Mouse (Mus musculus) G1E (cell line): ENCODE measurements around the gene Bmp5. TPM values are rescaled to one million over a fixed set of nuclear protein-coding genes. Genes with fewer than 3 reads are reported as not detected.
A peak's percentile ranks its signal among the peaks of the same experiment; 100 is the strongest.

Source experiments
- ATAC-seq: 2 replicates; pipeline ENCODE4 v1.8.0; 2016; ENCODE audit warnings: mild to moderate bottlenecking; ENCODE audit not compliant: insufficient number of reproducible peaks, poor library complexity, low FRiP score, severe bottlenecking; ENCODE audit errors: extremely low read depth
- DNase-seq: peaks from one replicate; pipeline ENCODE4 v3.0.0; 2012; ENCODE audit warnings: low spot score
- H3K27me3 ChIP-seq: 2 replicates; pipeline ENCODE4 v1.6.1; 2012; ENCODE audit warnings: mild to moderate bottlenecking, low read length, inconsistent platforms; ENCODE audit not compliant: insufficient read depth
- H3K36me3 ChIP-seq: replicated peaks from 2 replicates; pipeline ENCODE3; 2012; ENCODE audit warnings: mild to moderate bottlenecking, inconsistent platforms
- H3K4me1 ChIP-seq: 2 replicates; pipeline ENCODE4 v1.6.1; 2012; ENCODE audit warnings: low read depth, low read length, inconsistent platforms, mixed read lengths; ENCODE audit not compliant: insufficient read depth
- H3K4me3 ChIP-seq: 2 replicates; pipeline ENCODE4 v1.5.1; 2012; ENCODE audit warnings: low read depth, mild to moderate bottlenecking, inconsistent platforms, low read length, moderate library complexity, mixed read lengths
- H3K9me3 ChIP-seq: replicated peaks from 2 replicates; pipeline ENCODE4 v1.6.1; 2012; ENCODE audit warnings: inconsistent platforms
- CTCF ChIP-seq: IDR thresholded peaks from 2 replicates; pipeline ENCODE4 v1.5.1; 2012; ENCODE audit warnings: low read depth, low read length, inconsistent platforms, mixed read lengths
- GATA1 ChIP-seq: IDR thresholded peaks from 2 replicates; pipeline ENCODE4 v1.6.1; 2012; ENCODE audit warnings: borderline replicate concordance, low read length, inconsistent platforms, mixed read lengths
- GATA2 ChIP-seq: IDR thresholded peaks from 2 replicates; pipeline ENCODE4 v1.6.1; 2012; ENCODE audit warnings: low read depth, low read length, inconsistent platforms, borderline replicate concordance
- POLR2AphosphoS5 ChIP-seq: IDR thresholded peaks from 2 replicates; pipeline ENCODE4 v1.6.1; 2012; ENCODE audit warnings: low read depth, low read length, inconsistent platforms; ENCODE audit not compliant: insufficient replicate concordance
- TAL1 ChIP-seq: conservative IDR thresholded peaks from 2 replicates; pipeline ENCODE4 v1.6.1; 2012; ENCODE audit warnings: low read depth, low read length, inconsistent platforms, mixed read lengths
- polyA plus RNA-seq: library from polyadenylated mRNA; stranded (reverse); fragments of >175 nt; gene quantifications from 2 replicates; pipeline ENCODE4 v1.2.3, GENCODE M21; 2012
- total RNA-seq, 2 experiments: library from RNA; stranded (forward) in 1 of 2; stranded (reverse) in 1 of 2; fragments of 200-1000 nt in 1 of 2; fragments of >200 nt in 1 of 2; fragmentation: Nextera tagmentation in 1 of 2; gene quantifications; 2 replicates each; pipeline ENCODE4 v1.2.3; 2014 to 2017

The Bmp5 gene
- total and polyA plus RNA-seq, 3 experiments, result 0.16 TPM; not detected in 2

DNA sequence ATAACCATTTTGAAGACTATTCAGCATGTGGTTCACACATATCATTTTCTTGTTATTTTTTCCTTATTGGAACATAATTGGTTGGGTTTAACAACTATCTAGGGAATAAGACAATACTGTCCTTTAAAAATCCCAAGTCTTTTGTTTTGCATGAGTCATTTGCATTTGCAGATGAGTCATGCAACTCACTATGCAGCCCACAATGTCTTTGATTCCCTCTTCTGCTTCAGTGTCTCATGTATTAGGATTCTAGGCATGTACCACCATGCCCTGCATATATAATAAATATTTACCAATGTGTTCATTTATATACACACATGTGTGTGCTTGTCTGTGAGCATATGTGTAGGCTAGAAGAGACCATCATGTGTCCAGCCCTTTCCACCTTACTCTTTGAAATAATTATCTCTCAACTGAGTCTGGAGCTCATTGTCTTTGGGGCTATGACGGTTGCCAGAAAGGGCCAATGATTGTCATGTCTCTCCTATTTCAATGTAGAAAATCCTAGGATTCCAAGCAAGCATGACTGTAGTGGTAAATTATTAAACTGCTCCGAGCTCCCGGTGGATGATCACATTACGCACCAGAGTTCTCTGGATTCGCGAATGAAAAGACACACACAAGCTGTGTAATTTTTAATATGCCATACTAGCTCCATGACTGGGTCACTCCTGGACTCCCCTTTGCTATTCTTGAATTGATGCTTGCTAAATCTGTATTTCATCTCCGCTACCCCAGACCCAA lies 111.8 kb downstream of the Bmp5 start:
- Histone ChIP-seq H3K4me3 (no peak overlapping the region), H3K4me1 (no peaks in the 10 kb centered on the region), H3K27me3 (no peaks in the 10 kb centered on the region), H3K9me3 (peaks cover 4% of the 10 kb centered on the region), H3K36me3 (no peaks in the 10 kb centered on the region)
- no peak for TF ChIP-seq POLR2AphosphoS5
- TF ChIP-seq CTCF, result no peak
- TF ChIP-seq TAL1, result no peak
- TF ChIP-seq GATA2, result no peak
- TF ChIP-seq GATA1, result no peak
- no peak for ATAC-seq
- DNase-seq, result no peak

DNA sequence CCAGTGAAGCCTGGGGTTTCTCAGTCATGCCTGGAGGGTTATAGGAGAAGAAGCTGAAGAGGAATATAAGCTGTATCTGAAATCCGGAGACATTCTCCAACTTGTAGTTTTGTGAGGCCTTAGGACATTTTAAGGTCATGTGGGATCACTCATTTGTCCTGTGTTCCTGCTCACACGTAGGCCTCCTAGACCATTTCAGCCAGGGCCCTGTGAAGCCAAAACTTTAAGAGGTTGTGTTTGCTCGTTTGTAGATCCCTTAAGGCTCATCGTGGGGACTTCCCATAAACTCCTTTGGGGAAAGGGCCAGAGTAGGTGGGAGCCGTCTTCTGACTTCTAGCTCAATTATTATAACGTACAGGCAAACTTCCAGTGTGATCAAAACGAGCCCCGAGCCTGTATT lies 121.8 kb downstream of the Bmp5 start:
- no peaks in the 10 kb centered on the region for H3K9me3 ChIP-seq
- peaks cover 45% of the 10 kb centered on the region for H3K4me1 ChIP-seq
- DNase-seq (no peak), ATAC-seq (no peak)
- no peaks in the 10 kb centered on the region for H3K27me3 ChIP-seq
- H3K4me3 ChIP-seq, result peak overlapping the region; percentile 1; the same call in 1 of the 2 replicates
- TF ChIP-seq CTCF (no peak), GATA1 (no peak)
- no peaks in the 10 kb centered on the region for H3K36me3 ChIP-seq

GRCm38 (mm10) chr9:75898022-75898421 lies 122.9 kb downstream of the Bmp5 start:
- H3K27me3 ChIP-seq, result no peaks in the 10 kb centered on the region
- TF ChIP-seq POLR2AphosphoS5 (no peak), GATA2 (no peak), CTCF (no peak), GATA1 (no peak), TAL1 (no peak)
- no peaks in the 10 kb centered on the region for H3K36me3 ChIP-seq

GRCm38 (mm10) chr9:75901219-75901618 lies 126.1 kb downstream of the Bmp5 start:
- Histone ChIP-seq H3K4me3 (no peak overlapping the region), H3K9me3 (no peaks in the 10 kb centered on the region), H3K4me1 (peaks cover 34% of the 10 kb centered on the region), H3K36me3 (no peaks in the 10 kb centered on the region), H3K27me3 (no peaks in the 10 kb centered on the region)
- no peak for DNase-seq
- TF ChIP-seq GATA2, result no peak
- TF ChIP-seq POLR2AphosphoS5, result no peak
- TF ChIP-seq CTCF, result no peak
- TF ChIP-seq TAL1, result no peak
- no peak for TF ChIP-seq GATA1
- ATAC-seq, result no peak

More at GRCm38 (mm10) chr9:75898022-75898421, 122.9 kb downstream of the Bmp5 start:
- Histone ChIP-seq H3K4me1 (peaks cover 45% of the 10 kb centered on the region), H3K4me3 (peak overlapping the region; percentile 33; the same call in 1 of the 2 replicates), H3K9me3 (no peaks in the 10 kb centered on the region)
- ATAC-seq (peak; percentile 87), DNase-seq (peak; percentile 49)

- ATAC-seq (no peak), DNase-seq (no peak)
- Histone ChIP-seq H3K4me3 (no peak overlapping the region), H3K4me1 (peaks cover 11% of the 10 kb centered on the region), H3K27me3 (no peaks in the 10 kb centered on the region), H3K36me3 (no peaks in the 10 kb centered on the region), H3K9me3 (no peaks in the 10 kb centered on the region)
- TF ChIP-seq CTCF (no peak), TAL1 (no peak), GATA1 (no peak), GATA2 (no peak), POLR2AphosphoS5 (no peak)
Measured at GRCm38 (mm10) chr9:75905497-75905896, 130.3 kb downstream of the Bmp5 start.

DNA sequence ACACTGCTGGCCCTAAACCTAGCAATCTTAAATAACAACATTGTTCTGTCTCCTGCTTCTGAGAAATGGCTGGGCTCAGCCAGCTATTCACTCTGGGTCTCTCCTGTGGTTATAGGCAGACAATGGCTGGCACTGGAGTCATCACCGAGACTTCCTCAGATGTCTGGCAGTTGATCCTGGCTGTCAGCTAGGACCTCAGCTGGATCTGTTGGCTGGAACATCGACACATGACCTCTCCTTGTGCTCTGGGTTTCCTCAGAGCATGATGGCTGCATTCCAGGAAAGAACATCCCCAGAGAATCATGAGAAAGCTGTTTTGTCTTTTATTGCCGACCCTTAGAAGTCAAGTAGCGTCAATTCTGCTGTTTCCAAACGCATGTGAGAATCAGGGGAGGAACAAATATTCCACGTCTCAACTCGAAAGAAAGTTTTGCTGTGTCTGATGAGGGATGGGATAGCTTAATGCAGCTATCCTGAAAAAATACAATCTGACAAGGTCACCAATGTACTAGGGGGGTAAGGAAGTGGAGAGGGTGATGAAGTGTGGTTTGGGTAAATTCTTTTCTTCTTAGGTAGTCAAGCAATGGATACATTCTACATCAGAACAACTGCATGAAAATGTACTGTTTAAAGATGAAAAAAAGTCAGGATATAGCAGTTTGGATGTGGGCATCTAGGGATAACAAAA lies 135.1 kb downstream of the Bmp5 start:
- no peaks in the 10 kb centered on the region for H3K36me3 ChIP-seq
- no peak overlapping the region for H3K4me3 ChIP-seq
- ATAC-seq (no peak), DNase-seq (no peak)
- no peaks in the 10 kb centered on the region for H3K27me3 ChIP-seq
- H3K9me3 ChIP-seq, result no peaks in the 10 kb centered on the region
- TF ChIP-seq TAL1 (no peak), GATA1 (no peak)
- peaks cover 2% of the 10 kb centered on the region; the same call in 1 of the 2 replicates for H3K4me1 ChIP-seq

DNA sequence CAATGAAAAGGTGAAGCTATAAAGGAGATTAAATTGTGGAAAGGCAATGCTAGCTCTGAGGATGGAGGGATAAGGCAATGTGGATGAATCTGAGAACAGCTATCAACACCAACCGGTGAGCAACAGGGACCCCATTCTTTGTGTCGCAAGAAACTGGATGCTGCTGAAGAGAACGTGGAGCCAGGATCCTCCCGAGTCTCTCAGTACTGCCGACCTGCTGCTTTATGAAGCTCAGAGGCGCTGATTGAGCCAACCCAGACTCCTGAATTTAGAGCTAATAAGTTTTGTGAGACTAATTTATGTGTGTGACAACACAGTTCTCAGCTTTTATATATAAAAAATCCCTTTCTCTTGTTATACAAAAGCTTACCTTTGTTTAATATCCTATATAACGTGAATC lies 136.4 kb downstream of the Bmp5 start:
- Histone ChIP-seq H3K27me3 (no peaks in the 10 kb centered on the region), H3K9me3 (no peaks in the 10 kb centered on the region), H3K36me3 (no peaks in the 10 kb centered on the region), H3K4me3 (no peak overlapping the region), H3K4me1 (peaks cover 2% of the 10 kb centered on the region; the same call in 1 of the 2 replicates)
- no peak for TF ChIP-seq CTCF
- no peak for TF ChIP-seq TAL1
- ATAC-seq (no peak), DNase-seq (no peak)
